Mouse (Mus musculus) cerebellum, adult 2 months (tissue): ENCODE measurements around the gene Atf7. TPM values are rescaled to one million over a fixed set of nuclear protein-coding genes. Genes with fewer than 3 reads are reported as not detected.
A peak's percentile ranks its signal among the peaks of the same experiment; 100 is the strongest.
"Not testable (repeated sequence)": the region's sequence is repeated elsewhere in the genome, so short reads cannot be mapped to it uniquely, and the experiment has no call there.

ENCODE experiments used
- DNase-seq, 2 experiments: peaks; one replicate each; pipeline ENCODE4 v3.0.0; 2021
- H3K27ac ChIP-seq: fragments of 200-500 bp; 2 replicates; pipeline ENCODE4 v1.5.1; 2012; ENCODE audit warnings: low read length, control low read depth, inconsistent platforms; ENCODE audit not compliant: insufficient read depth
- H3K27me3 ChIP-seq: fragments of 200-500 bp; 2 replicates; pipeline ENCODE4 v1.6.1; 2012; ENCODE audit warnings: inconsistent platforms, mild to moderate bottlenecking, low read length, moderate library complexity; ENCODE audit not compliant: control insufficient read depth, insufficient read depth
- H3K4me1 ChIP-seq: fragments of 200-500 bp; 2 replicates; pipeline ENCODE4 v1.6.1; 2011; ENCODE audit warnings: low read length; ENCODE audit not compliant: control insufficient read depth, insufficient read depth
- H3K4me3 ChIP-seq: fragments of 200-500 bp; replicated peaks from 2 replicates; pipeline ENCODE3; 2011; ENCODE audit warnings: mild to moderate bottlenecking, low read depth, low read length, control low read depth; ENCODE audit not compliant: insufficient read depth
- CTCF ChIP-seq: fragments of 200-500 bp; IDR thresholded peaks from 2 replicates; pipeline ENCODE4 v1.5.1; 2011; ENCODE audit warnings: low read depth, mild to moderate bottlenecking, control low read depth, low read length, moderate library complexity, borderline replicate concordance; ENCODE audit not compliant: insufficient read depth
- POLR2A ChIP-seq: fragments of 200-500 bp; IDR thresholded peaks from 2 replicates; pipeline ENCODE4 v1.6.1; 2011; ENCODE audit warnings: low read length, control low read depth, borderline replicate concordance; ENCODE audit not compliant: insufficient read depth
- WGBS: fragments of 180-500 bp; shearing (Covaris S2); methylation state at CpG from one replicate; pipeline ENCODE4 v1.1.7; 2018; 5-methylcytosine and 5-hydroxymethylcytosine counted together
- polyA plus RNA-seq: library from polyadenylated mRNA; depleted of rRNA; stranded (reverse); fragments of >200 nt; gene quantifications from 2 replicates; pipeline ENCODE4 v1.2.3, GENCODE M21; 2012

Gene Atf7
- polyA plus RNA-seq, 1 experiment, result 66.6 TPM

DNA sequence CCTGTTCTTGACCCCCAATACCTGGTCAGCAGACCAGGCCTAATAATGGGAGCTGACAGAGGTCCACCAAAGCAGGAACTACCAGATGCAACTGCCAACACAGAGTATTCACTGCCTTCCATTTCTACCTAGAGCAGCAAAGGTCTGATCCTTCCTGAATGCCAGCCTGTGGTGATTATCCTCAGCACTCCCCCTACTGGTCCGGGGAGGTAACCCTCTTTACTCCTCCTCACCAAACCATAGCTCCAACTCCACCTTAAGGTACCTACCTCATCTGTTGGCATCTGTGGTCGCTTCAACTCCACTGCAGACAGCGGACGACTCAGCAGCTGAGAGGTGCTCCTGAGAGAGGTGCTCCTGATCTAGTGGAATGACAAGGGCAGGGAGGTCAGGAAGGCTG, 40.2 kb upstream of the Atf7 start:
- DNase-seq, result peak; percentile 61 to 68
- TF ChIP-seq CTCF, result peak; percentile 83
- no peak for TF ChIP-seq POLR2A
- Histone ChIP-seq H3K4me1 (peaks cover 6% of the 10 kb centered on the region), H3K27me3 (no peaks in the 10 kb centered on the region), H3K27ac (peak overlapping the region; percentile 40; the same call in 1 of the 2 replicates), H3K4me3 (no peak overlapping the region)
- 36% methylated on average over 4 of the region's 4 CpGs for WGBS

DNA sequence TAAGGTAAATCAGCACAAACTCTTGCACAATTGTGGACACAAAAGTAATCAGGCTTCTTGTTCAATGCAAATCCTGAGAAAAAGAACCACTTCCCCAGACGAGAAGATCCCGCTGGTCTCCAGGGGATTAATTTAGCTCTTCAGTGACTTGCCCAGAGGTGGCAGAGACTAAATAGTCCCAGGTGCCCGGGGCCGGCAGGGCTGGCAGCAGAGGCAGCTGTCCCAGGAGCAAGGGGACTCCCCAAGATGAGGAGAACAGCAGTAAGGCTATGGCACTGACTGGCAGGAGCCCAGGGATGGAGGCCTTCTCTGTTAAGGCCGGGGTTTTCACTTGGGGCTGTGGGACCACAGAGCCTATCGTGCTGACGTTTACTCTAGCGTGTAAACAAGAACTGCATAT, 38.6 kb upstream of the Atf7 start:
- 68% methylated on average over 8 of the region's 8 CpGs for WGBS
- TF ChIP-seq POLR2A (no peak), CTCF (no peak)
- Histone ChIP-seq H3K27me3 (no peaks in the 10 kb centered on the region), H3K4me1 (peaks cover 2% of the 10 kb centered on the region; the same call in 1 of the 2 replicates), H3K4me3 (no peak overlapping the region), H3K27ac (no peak overlapping the region)
- DNase-seq, result no peak

DNA sequence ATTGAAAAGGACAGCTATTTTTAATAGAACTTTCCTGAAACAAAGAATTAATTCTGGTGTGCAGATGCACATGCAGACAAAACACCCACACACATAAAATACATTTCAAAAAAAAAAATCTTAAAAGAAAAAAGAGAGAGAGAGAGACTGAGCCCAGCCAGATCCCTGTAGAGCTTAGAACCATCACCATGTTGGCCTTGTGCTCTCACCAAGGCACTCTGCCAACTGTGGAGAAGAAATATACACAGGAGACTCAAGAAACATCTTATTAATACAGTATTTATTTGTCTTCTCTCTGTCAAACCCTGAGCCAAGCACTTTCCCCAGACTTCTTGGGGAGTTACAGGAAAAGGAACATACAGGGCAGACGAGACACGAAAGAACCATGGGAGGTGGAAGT, 37.3 kb upstream of the Atf7 start:
- H3K27ac ChIP-seq, H3K27me3 ChIP-seq, DNase-seq, H3K4me3 ChIP-seq, H3K4me1 ChIP-seq: not testable (repeated sequence)
- WGBS, result 33% methylated on average over 1 of the region's 2 CpGs

DNA sequence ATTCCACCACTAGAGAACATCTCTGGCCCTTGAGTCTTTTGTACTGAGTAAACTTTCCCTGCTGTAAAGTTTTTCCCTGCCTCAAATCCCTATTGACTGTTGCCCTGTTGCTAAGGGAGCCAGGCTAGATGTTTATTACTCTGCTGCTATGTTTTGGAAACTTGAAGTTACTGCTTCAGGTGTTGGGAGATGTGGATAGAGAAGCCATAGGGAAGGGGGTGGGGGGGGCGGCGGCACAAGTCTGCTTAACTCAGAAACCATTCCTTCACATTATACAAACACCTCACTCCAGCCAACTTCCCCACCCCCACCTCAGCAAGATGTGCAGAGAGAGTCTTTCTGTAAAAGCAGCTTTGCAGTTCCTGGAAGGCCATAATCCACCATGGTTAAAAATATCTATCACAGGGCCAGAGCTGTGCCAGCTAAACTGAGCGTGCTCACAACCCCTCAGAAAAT, 32.7 kb upstream of the Atf7 start:
- H3K4me1 ChIP-seq, result no peaks in the 10 kb centered on the region
- H3K4me3 ChIP-seq, result no peak overlapping the region
- TF ChIP-seq POLR2A (no peak), CTCF (no peak)
- WGBS, result 88% methylated on average over 3 of the region's 3 CpGs
- H3K27me3 ChIP-seq, result no peaks in the 10 kb centered on the region
- H3K27ac ChIP-seq, result no peak overlapping the region
- DNase-seq, result no peak

DNA sequence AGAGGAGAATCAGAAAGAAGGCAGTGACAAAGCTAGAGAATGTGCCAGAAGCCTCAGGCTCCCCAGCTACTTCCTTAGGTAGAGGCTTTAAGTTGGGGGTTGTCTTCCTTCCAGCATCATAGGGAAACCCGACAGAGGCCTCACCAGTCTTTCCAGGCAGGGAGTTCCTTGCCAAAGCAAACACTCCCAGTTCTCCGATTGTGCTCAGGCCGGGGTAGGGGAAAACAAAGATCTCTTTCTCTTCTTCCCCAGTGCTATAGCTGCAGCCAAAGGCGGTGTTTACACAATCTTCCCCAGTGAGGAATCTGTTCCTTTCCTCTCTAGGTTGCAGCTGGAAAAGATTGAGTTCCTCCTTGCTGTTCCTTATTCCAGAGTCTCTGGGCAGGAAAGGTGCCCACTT, 31.4 kb upstream of the Atf7 start:
- H3K27me3 ChIP-seq, result no peaks in the 10 kb centered on the region
- 37% methylated on average over 4 of the region's 4 CpGs for WGBS
- no peaks in the 10 kb centered on the region for H3K4me1 ChIP-seq
- H3K4me3 ChIP-seq, result no peak overlapping the region
- TF ChIP-seq CTCF (no peak), POLR2A (no peak)
- DNase-seq, result no peak
- H3K27ac ChIP-seq, result peak overlapping the region; percentile 67; the same call in 1 of the 2 replicates

DNA sequence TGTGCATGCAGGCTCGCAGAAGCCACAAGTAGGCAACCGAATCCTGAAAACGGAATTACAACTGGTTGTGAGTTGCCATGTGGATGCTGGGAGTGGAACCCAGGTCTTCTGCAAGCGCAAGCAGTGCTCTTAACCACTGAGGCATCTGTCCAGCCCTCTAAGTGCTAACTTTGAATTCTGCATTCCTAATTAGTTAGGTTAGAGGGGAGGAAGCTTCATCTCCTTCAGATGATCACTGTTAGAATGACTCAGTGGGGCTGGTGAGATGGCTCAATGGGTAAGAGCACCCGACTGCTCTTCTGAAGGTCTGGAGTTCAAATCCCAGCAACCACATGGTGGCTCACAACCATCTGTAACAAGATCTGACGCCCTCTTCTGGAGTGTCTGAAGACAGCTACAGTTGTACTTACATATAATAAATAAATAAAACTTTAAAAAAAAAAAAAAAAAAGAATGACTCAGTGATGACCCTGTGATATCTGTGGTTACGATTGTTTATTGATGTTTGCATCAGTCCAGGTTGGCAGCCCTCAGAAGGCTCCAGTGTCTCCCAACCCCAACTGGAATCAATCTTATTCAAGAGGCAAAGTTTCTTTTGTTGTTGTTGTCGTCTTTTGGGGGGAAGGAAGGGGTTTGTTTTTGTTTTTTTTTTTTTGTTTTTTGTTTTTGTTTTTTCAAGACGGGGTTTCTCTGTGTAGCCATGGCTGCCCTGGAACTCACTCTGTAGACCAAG, 26.8 kb upstream of the Atf7 start:
- H3K27ac ChIP-seq, H3K27me3 ChIP-seq, DNase-seq, H3K4me1 ChIP-seq, H3K4me3 ChIP-seq: not testable (repeated sequence)
- 85% methylated on average over 9 of the region's 9 CpGs for WGBS

DNA sequence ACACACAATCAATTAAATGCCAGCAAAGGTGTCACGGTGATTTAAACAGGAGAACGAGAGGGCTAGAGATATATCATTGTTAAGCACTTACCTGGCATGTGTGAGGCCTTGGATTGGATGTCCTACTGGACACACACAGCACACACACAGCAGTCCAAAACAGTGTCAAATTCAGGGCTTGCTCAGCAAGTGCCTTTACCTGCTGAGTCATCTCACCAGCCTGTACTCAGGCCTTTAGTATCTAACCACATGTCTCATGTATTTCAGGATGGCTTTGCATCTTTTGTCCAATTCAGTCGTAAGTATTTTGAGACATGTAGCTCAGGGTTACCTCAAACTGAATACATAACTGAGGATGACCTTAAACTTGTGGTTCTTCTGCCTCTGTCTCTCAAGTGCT, 25.8 kb upstream of the Atf7 start:
- Histone ChIP-seq H3K27ac (no peak overlapping the region), H3K4me1 (no peaks in the 10 kb centered on the region), H3K27me3 (no peaks in the 10 kb centered on the region), H3K4me3 (no peak overlapping the region)
- 88% methylated on average over 3 of the region's 3 CpGs for WGBS
- TF ChIP-seq CTCF, result no peak
- TF ChIP-seq POLR2A, result no peak
- no peak for DNase-seq

DNA sequence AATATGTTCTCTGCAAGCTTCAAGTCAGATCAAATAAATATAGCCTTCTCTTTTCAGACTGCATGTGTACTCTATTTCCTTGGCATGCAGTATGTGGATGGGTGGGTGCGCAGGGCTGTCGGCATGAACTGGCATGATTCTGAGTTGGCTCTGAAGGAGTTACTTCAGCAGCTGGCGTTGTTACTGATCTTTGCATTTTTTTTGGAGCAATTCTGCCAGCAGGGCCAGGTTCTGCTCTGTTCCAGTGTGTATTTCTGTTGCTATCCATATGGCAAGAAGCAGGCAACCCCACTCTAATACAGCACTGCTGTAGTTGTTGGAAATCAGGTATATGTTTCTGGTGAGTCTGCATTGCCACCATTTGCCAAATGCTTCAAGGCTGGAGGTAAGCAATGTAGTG, 10.6 kb upstream of the Atf7 start:
- no peaks in the 10 kb centered on the region for H3K27me3 ChIP-seq
- no peaks in the 10 kb centered on the region for H3K4me1 ChIP-seq
- no peak overlapping the region for H3K4me3 ChIP-seq
- WGBS, result 15% methylated on average over 3 of the region's 3 CpGs
- TF ChIP-seq CTCF (no peak), POLR2A (no peak)
- H3K27ac ChIP-seq, result no peak overlapping the region
- no peak for DNase-seq

DNA sequence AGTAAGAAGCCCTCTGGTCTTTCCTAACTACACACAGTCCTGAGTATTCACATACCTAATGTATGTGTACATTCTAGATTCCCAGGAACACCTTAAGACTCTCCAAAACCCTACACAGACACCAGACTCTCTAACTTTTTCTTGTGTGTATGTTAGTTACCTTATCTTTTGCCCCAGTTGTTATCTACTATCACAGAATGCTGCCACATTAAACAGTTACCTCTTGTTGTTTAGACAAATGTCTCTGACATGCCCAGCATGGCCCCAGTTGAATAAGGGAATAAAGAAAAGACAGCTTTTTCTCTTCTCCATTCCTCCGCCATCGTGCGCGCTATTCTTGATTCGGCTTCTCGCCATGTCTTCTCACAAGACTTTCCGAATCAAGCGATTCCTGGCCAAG, 9.4 kb upstream of the Atf7 start:
- DNase-seq, result no peak
- TF ChIP-seq CTCF, result no peak
- TF ChIP-seq POLR2A, result no peak
- Histone ChIP-seq H3K4me1 (no peaks in the 10 kb centered on the region), H3K27me3 (no peaks in the 10 kb centered on the region), H3K4me3 (no peak overlapping the region), H3K27ac (no peak overlapping the region)
- WGBS, result 85% methylated on average over 8 of the region's 8 CpGs
